Mouse (Mus musculus) erythroblast, embryonic 14.5 days (primary cell): ENCODE results near the gene Tenm2.

Experiments
- GATA1 ChIP-seq: IDR thresholded peaks from 2 replicates; pipeline ENCODE4 v1.6.1; 2012; ENCODE audit warnings: low read length, inconsistent platforms, mixed read lengths
- TAL1 ChIP-seq: IDR thresholded peaks from 3 replicates; pipeline ENCODE4 v1.6.1; 2012; ENCODE audit warnings: low read length, inconsistent platforms, mixed read lengths

DNA sequence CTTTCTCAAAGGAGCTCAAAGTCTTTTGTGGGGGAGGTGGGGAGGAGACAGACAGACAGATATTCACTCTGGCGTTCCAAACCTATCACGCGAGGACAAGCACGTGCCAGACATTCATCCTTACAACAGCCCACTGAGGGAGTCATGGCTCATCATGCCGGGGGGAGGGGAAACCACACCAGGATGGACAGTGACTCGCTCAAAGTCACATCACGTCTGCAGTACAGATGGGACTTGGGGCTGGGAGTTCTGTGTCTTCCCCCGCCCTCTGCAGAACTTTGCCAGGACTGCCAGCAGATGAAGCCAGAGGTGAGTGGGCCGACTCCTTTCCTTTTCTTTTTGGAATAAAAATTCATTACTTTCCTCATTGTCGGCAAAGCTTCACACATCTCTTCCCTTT, 1095.4 kb downstream of the Tenm2 start:
- no peak for TF ChIP-seq GATA1
- TF ChIP-seq TAL1 = no peak
